Mouse (Mus musculus) spleen, adult 12 weeks (tissue): ENCODE data around the gene Pxk.

Experiments used
- DNase-seq: peaks from one replicate; pipeline ENCODE4 v3.0.0; 2022; ENCODE audit warnings: low spot score

Gene Pxk

GRCm38 (mm10) chr14:8097978-8098686 is at the start of gene Pxk:
Gene Pxk (plus strand): TSS chr14:8098211.
- peak; percentile 77 for DNase-seq

- no peak for DNase-seq
These were observed 48.7 kb upstream of the Pxk start for GRCm38 (mm10) chr14:8049334-8049733.

- no peak for DNase-seq
These were observed 46.1 kb upstream of the Pxk start for GRCm38 (mm10) chr14:8051869-8052268.

GRCm38 (mm10) chr14:8052661-8053060 is 45.4 kb upstream of the Pxk start:
- no peak for DNase-seq

- DNase-seq: no peak
These were observed 43.5 kb upstream of the Pxk start for GRCm38 (mm10) chr14:8054310-8055102.

- DNase-seq: no peak
These were observed 41.9 kb upstream of the Pxk start for GRCm38 (mm10) chr14:8056076-8056475.

- no peak for DNase-seq
These were observed 38.1 kb upstream of the Pxk start for GRCm38 (mm10) chr14:8059938-8060337.

GRCm38 (mm10) chr14:8062076-8062475 is 35.9 kb upstream of the Pxk start:
- DNase-seq: no peak

GRCm38 (mm10) chr14:8062537-8063301 is 35.3 kb upstream of the Pxk start:
- no peak for DNase-seq

- no peak for DNase-seq
These were observed 33.9 kb upstream of the Pxk start for GRCm38 (mm10) chr14:8063835-8064785.

GRCm38 (mm10) chr14:8080165-8080679 is 17.8 kb upstream of the Pxk start, which contains the start of gene Rpp14:
Gene Rpp14 (plus strand): TSS chr14:8080367.
- DNase-seq: peak; percentile 88

GRCm38 (mm10) chr14:8080718-8081117 is 17.3 kb upstream of the Pxk start:
- DNase-seq: peak; percentile 5

- no peak for DNase-seq
These were observed 15.1 kb upstream of the Pxk start for GRCm38 (mm10) chr14:8082949-8083348.

- no peak for DNase-seq
These were observed 9.0 kb upstream of the Pxk start for GRCm38 (mm10) chr14:8089016-8089415.

- no peak for DNase-seq
These were observed 5.4 kb upstream of the Pxk start for GRCm38 (mm10) chr14:8092573-8092972.

GRCm38 (mm10) chr14:8093427-8093826 is 4.6 kb upstream of the Pxk start:
- no peak for DNase-seq

GRCm38 (mm10) chr14:8094931-8095561 is 3.0 kb upstream of the Pxk start:
- DNase-seq: no peak

GRCm38 (mm10) chr14:8095562-8095950 is 2.5 kb upstream of the Pxk start:
- DNase-seq: no peak

GRCm38 (mm10) chr14:8098687-8098995 is 630 bp downstream of the Pxk start:
- no peak for DNase-seq

GRCm38 (mm10) chr14:8099561-8100021 is 1.6 kb downstream of the Pxk start:
- no peak for DNase-seq

- no peak for DNase-seq
These were observed 3.9 kb downstream of the Pxk start for GRCm38 (mm10) chr14:8101886-8102285.
